Mouse (Mus musculus) embryo, embryonic 10.5 days (tissue): ENCODE measurements around the gene Dusp2.
"Not testable (repeated sequence)": the region's sequence is repeated elsewhere in the genome, so short reads cannot be mapped to it uniquely, and the experiment has no call there.

ENCODE experiments used
- DNase-seq: peaks from one replicate; pipeline ENCODE4 v3.0.0-alpha.2; 2015; ENCODE audit warnings: low spot score

Dusp2 gene

GRCm38 (mm10) chr2:127335767-127336496 lies at the start of gene Dusp2:
TSS of gene Dusp2 (plus strand) at chr2:127336159.
- DNase-seq, result peak; percentile 65

GRCm38 (mm10) chr2:127292250-127292649 lies 43.7 kb upstream of the Dusp2 start:
- DNase-seq, result no peak

- no peak for DNase-seq
These were observed 38.8 kb upstream of the Dusp2 start for GRCm38 (mm10) chr2:127297001-127297805.

- peak; percentile 12 for DNase-seq
These were observed 37.9 kb upstream of the Dusp2 start for GRCm38 (mm10) chr2:127298056-127298455.

GRCm38 (mm10) chr2:127300701-127301100 lies 35.3 kb upstream of the Dusp2 start:
- DNase-seq, result no peak

- no peak for DNase-seq
These were observed 34.1 kb upstream of the Dusp2 start for GRCm38 (mm10) chr2:127301883-127302282.

- not testable (repeated sequence) for DNase-seq
These were observed 31.8 kb upstream of the Dusp2 start for GRCm38 (mm10) chr2:127304192-127304591.

GRCm38 (mm10) chr2:127304609-127305210 lies 31.2 kb upstream of the Dusp2 start:
- DNase-seq, result no peak

GRCm38 (mm10) chr2:127306123-127306522 lies 29.8 kb upstream of the Dusp2 start:
- DNase-seq, result no peak

- no peak for DNase-seq
These were observed 28.8 kb upstream of the Dusp2 start for GRCm38 (mm10) chr2:127307179-127307578.

GRCm38 (mm10) chr2:127308660-127309059 lies 27.3 kb upstream of the Dusp2 start:
- DNase-seq, result peak; percentile 24

- no peak for DNase-seq
These were observed 25.7 kb upstream of the Dusp2 start for GRCm38 (mm10) chr2:127310246-127310645.

- DNase-seq, result no peak
These were observed 25.3 kb upstream of the Dusp2 start for GRCm38 (mm10) chr2:127310685-127311084.

GRCm38 (mm10) chr2:127311193-127311592 lies 24.8 kb upstream of the Dusp2 start:
- no peak for DNase-seq

GRCm38 (mm10) chr2:127312801-127313200 lies 23.2 kb upstream of the Dusp2 start:
- no peak for DNase-seq

GRCm38 (mm10) chr2:127313878-127314277 lies 22.1 kb upstream of the Dusp2 start:
- no peak for DNase-seq

GRCm38 (mm10) chr2:127314467-127315154 lies 21.3 kb upstream of the Dusp2 start:
- no peak for DNase-seq

GRCm38 (mm10) chr2:127315155-127315470 lies 20.8 kb upstream of the Dusp2 start:
- no peak for DNase-seq

- DNase-seq, result no peak
These were observed 19.5 kb upstream of the Dusp2 start for GRCm38 (mm10) chr2:127316431-127316830.

- DNase-seq, result no peak
These were observed 17.8 kb upstream of the Dusp2 start for GRCm38 (mm10) chr2:127318136-127318535.

- DNase-seq, result no peak
These were observed 16.9 kb upstream of the Dusp2 start for GRCm38 (mm10) chr2:127319071-127319470.

- no peak for DNase-seq
These were observed 13.2 kb upstream of the Dusp2 start for GRCm38 (mm10) chr2:127322671-127323285.
